Mouse (Mus musculus) liver, embryonic 15.5 days (tissue): ENCODE measurements at regions not wholly inside any gene's neighbourhood (a gene's known extent, or its start where the extent isn't known, plus 50 kb on each side); places are given as distances from the start of the nearest gene placed in this dataset.
A peak's percentile ranks its signal among the peaks of the same experiment; 100 is the strongest.
"Not testable (repeated sequence)": the region's sequence is repeated elsewhere in the genome, so short reads cannot be mapped to it uniquely, and the experiment has no call there.

Source experiments
- ATAC-seq: fragments of 200-750 bp; cut with Nextera tagmentation; 2 replicates; pipeline ENCODE4 v1.8.0; 2017; ENCODE audit warnings: moderate number of reproducible peaks, mild to moderate bottlenecking, moderate library complexity; ENCODE audit not compliant: insufficient read depth
- H3K27ac ChIP-seq: fragments of 300-500 bp; sonication (generic); replicated peaks from 2 replicates; pipeline ENCODE4 v1.5.1; 2015; ENCODE audit warnings: mild to moderate bottlenecking, inconsistent platforms
- H3K27me3 ChIP-seq: fragments of 300-500 bp; sonication (generic); 2 replicates; pipeline ENCODE4 v1.6.1; 2015; ENCODE audit warnings: mild to moderate bottlenecking, inconsistent platforms
- H3K36me3 ChIP-seq: fragments of 300-500 bp; sonication (generic); replicated peaks from 2 replicates; pipeline ENCODE4 v1.6.1; 2015; ENCODE audit warnings: moderate library complexity, mild to moderate bottlenecking, inconsistent platforms
- H3K4me1 ChIP-seq: fragments of 300-500 bp; sonication (generic); replicated peaks from 2 replicates; pipeline ENCODE4 v1.6.1; 2015; ENCODE audit warnings: inconsistent platforms
- H3K4me2 ChIP-seq: fragments of 300-500 bp; sonication (generic); 2 replicates; pipeline ENCODE4 v1.6.1; 2015; ENCODE audit warnings: moderate library complexity, mild to moderate bottlenecking, inconsistent platforms
- H3K4me3 ChIP-seq: fragments of 300-500 bp; sonication (generic); replicated peaks from 2 replicates; pipeline ENCODE4 v1.5.1; 2015; ENCODE audit warnings: mild to moderate bottlenecking, inconsistent platforms
- H3K9ac ChIP-seq: fragments of 300-500 bp; sonication (generic); 2 replicates; pipeline ENCODE4 v1.6.1; 2015; ENCODE audit warnings: moderate library complexity, mild to moderate bottlenecking, inconsistent platforms
- H3K9me3 ChIP-seq: fragments of 300-500 bp; sonication (generic); replicated peaks from 2 replicates; pipeline ENCODE4 v1.6.1; 2016; ENCODE audit warnings: inconsistent platforms
- WGBS: fragments of 180-500 bp; shearing (Covaris S2); methylation state at CpG from one replicate; pipeline ENCODE4 v1.1.7; 2015; ENCODE audit warnings: mixed read lengths; ENCODE audit not compliant: insufficient replicate concordance; 5-methylcytosine and 5-hydroxymethylcytosine counted together

- H3K4me2 ChIP-seq, result peak overlapping the region; percentile 15; the same call in 1 of the 2 replicates
- H3K27me3 ChIP-seq, H3K4me3 ChIP-seq, H3K36me3 ChIP-seq, H3K27ac ChIP-seq, H3K9ac ChIP-seq, H3K4me1 ChIP-seq, H3K9me3 ChIP-seq, ATAC-seq: not testable (repeated sequence)
- WGBS, result 23% methylated on average over 7 of the region's 7 CpGs
Observed at GRCm38 (mm10) chr5:3198869-3199550, 142.3 kb upstream of the Cdk6 start.

- H3K36me3 ChIP-seq, ATAC-seq, H3K4me1 ChIP-seq, H3K9me3 ChIP-seq, H3K4me3 ChIP-seq, H3K27ac ChIP-seq, H3K4me2 ChIP-seq, H3K9ac ChIP-seq, H3K27me3 ChIP-seq: not testable (repeated sequence)
- 35% methylated on average over 5 of the region's 5 CpGs for WGBS
Observed at GRCm38 (mm10) chr5:3206160-3206559, 135.1 kb upstream of the Cdk6 start.

- H3K4me1 ChIP-seq, result not testable (repeated sequence)
Observed at GRCm38 (mm10) chr5:3208293-3208692, 133.0 kb upstream of the Cdk6 start.

GRCm38 (mm10) chr5:3211284-3211683 is 130.0 kb upstream of the Cdk6 start:
- Histone ChIP-seq H3K4me3 (no peak overlapping the region), H3K9me3 (no peaks in the 10 kb centered on the region), H3K27ac (no peak overlapping the region), H3K4me2 (no peak overlapping the region), H3K4me1 (no peaks in the 10 kb centered on the region), H3K36me3 (no peaks in the 10 kb centered on the region), H3K27me3 (no peaks in the 10 kb centered on the region), H3K9ac (no peak overlapping the region)
- ATAC-seq, result no peak
- WGBS, result 79% methylated on average over 3 of the region's 3 CpGs

More at GRCm38 (mm10) chr5:3208293-3208692, 133.0 kb upstream of the Cdk6 start:
- not testable (repeated sequence) for H3K27ac ChIP-seq, H3K9ac ChIP-seq, H3K36me3 ChIP-seq, H3K4me3 ChIP-seq, H3K9me3 ChIP-seq, H3K27me3 ChIP-seq, H3K4me2 ChIP-seq, ATAC-seq
- WGBS, result 52% methylated on average over 4 of the region's 4 CpGs

DNA sequence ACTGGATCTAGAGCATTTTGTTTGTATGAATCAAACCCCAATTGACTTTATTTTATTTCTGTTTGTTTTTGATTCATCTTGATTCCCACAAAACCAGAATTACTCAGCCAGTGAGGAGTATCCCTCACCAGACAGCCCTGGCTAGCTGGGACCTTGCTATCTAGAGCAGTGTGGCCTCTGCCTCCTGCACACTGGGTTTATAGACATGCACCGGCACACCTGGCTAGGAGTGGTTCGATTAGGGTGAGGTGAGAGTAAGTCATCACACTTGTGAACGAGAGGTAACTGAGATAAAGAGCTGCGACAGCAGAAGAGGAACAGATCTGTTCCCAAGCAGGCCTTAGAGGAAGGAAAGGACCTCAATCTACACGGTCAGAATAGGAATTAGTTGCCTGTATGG is 125.2 kb upstream of the Cdk6 start:
- ATAC-seq, result no peak
- Histone ChIP-seq H3K9me3 (no peaks in the 10 kb centered on the region), H3K4me2 (no peak overlapping the region), H3K27ac (no peak overlapping the region), H3K4me3 (no peak overlapping the region), H3K4me1 (no peaks in the 10 kb centered on the region), H3K36me3 (no peaks in the 10 kb centered on the region), H3K9ac (no peak overlapping the region), H3K27me3 (no peaks in the 10 kb centered on the region)
- 15% methylated on average over 5 of the region's 5 CpGs for WGBS

DNA sequence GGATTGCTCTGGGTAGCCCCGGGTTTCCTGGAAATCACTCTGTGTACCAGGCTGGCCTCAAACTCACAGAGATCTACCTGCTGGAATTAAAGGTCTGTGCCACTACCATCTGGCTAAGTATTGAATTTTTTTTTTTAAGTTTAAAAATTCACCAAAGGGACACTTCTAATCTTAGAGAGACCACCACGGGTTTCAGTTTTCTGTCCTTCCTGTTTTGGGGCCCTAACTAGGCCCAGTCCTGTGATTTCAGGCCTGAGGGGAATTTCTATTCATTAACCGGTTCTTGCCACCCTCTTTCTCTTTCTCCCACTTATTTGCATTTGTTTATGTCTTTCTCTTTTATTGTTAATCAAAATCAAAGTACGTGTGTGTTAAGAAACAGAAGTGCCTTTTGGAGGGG is 122.1 kb upstream of the Cdk6 start:
- H3K36me3 ChIP-seq, result no peaks in the 10 kb centered on the region
- no peak overlapping the region for H3K9ac ChIP-seq
- H3K27ac ChIP-seq, result no peak overlapping the region
- no peaks in the 10 kb centered on the region for H3K9me3 ChIP-seq
- no peak overlapping the region for H3K4me2 ChIP-seq
- H3K4me1 ChIP-seq, result no peaks in the 10 kb centered on the region
- no peak for ATAC-seq
- no peak overlapping the region for H3K4me3 ChIP-seq
- 36% methylated on average over 4 of the region's 4 CpGs for WGBS
- no peaks in the 10 kb centered on the region for H3K27me3 ChIP-seq

DNA sequence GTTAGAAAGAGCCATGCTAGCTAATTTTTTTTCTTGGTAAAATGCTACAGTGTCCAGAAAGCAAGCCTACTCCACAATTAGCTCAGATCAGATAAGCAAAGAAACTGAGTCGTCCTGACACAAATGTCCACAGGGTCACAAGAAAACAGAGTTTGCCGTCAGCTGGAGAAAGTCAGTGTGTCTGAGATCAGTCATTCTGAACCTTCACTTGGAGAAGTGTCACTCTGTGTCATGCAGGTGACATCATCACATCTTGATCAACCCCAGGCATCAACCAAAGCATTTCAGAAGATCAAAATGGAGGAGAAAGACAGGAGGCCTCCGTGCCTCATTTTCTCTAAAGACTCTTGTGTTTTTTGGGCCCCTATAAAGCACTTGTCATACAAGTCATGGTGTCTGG is 121.5 kb upstream of the Cdk6 start:
- Histone ChIP-seq H3K27ac (no peak overlapping the region), H3K4me1 (no peaks in the 10 kb centered on the region), H3K9ac (no peak overlapping the region), H3K9me3 (no peaks in the 10 kb centered on the region), H3K4me3 (no peak overlapping the region), H3K27me3 (no peaks in the 10 kb centered on the region), H3K36me3 (no peaks in the 10 kb centered on the region), H3K4me2 (no peak overlapping the region)
- ATAC-seq, result no peak
- WGBS, result 41% methylated on average over 3 of the region's 3 CpGs

GRCm38 (mm10) chr5:3223819-3224218 is 117.5 kb upstream of the Cdk6 start:
- ATAC-seq, H3K4me3 ChIP-seq, H3K9ac ChIP-seq, H3K4me2 ChIP-seq, H3K36me3 ChIP-seq, H3K27ac ChIP-seq, H3K9me3 ChIP-seq, H3K27me3 ChIP-seq, H3K4me1 ChIP-seq: not testable (repeated sequence)
- WGBS, result 69% methylated on average over 4 of the region's 4 CpGs

DNA sequence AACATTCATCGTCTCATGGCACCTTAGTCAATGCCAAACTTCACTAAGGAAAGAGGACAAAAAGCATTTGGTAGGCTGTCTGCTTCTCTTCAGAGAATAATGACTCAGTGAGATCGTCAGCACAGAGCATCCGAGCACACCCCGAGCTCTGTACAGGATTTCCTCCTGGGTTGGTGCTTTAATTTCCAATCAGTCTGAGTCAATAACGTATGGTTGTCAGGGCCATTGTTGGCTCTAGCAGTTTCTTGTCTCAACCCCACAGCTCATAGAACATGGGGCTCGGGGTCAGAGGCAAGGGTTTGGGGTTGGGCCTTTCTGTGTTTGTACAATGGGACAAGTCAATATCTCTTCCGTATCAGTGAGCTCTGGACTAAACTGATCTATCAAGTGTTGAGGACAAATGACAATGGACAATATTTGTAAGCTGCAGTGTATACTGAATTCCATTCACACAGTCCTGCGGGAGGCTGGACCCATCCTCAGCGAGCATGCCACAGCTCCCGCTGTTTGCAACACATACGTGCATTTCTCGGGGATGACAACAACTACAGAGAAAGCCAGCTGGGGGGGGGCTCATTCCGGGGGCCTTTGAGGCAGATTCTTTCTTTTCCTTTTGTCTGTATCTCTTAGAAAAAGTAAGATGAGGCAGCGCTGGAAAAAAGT is 116.8 kb upstream of the Cdk6 start:
- H3K4me2 ChIP-seq, ATAC-seq, H3K9me3 ChIP-seq, H3K27ac ChIP-seq, H3K4me3 ChIP-seq, H3K36me3 ChIP-seq, H3K4me1 ChIP-seq, H3K27me3 ChIP-seq, H3K9ac ChIP-seq: not testable (repeated sequence)
- 62% methylated on average over 14 of the region's 14 CpGs for whole genome bisulfite sequencing

DNA sequence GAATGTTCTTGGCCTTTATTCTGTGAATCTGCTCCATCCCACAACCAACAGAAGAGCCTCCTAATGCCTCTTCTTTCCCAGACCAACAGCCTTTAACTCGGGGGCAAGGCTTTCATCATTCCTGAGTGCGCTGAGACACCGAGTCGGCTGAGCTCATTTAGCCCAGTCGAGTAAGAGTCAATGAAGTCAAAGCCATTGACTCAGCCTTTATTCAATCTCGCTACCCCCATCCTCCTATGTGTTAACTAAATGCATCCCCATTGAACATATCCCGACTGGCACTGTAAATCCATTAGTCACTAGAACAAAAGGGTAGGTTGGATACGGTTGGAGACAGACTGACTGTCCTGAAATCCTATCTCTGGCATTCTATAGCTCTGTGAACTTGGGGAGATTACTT is 115.9 kb upstream of the Cdk6 start:
- ATAC-seq, H3K4me2 ChIP-seq, H3K36me3 ChIP-seq, H3K9ac ChIP-seq, H3K27ac ChIP-seq, H3K4me3 ChIP-seq, H3K4me1 ChIP-seq, H3K27me3 ChIP-seq, H3K9me3 ChIP-seq: not testable (repeated sequence)
- 72% methylated on average over 8 of the region's 8 CpGs for WGBS

DNA sequence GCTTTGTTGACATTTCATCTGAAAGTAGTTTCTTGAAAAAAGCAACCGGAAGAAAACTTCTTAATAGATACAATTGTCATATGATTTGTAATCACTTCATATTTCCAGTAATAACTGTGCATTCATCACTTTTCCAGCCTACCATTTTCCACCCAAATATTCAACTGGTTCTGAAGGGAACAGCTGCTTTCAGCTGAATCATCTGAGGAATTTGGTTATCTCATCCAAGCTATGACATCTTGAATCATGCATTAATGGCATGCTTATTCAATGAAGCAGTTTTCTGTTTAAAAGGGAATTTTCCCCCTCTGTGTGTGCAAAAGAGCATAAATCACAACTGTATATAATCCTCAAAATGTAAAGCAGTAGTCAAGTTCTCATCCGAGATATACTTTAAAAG is 97.2 kb upstream of the Cdk6 start:
- not testable (repeated sequence) for H3K4me2 ChIP-seq, H3K4me1 ChIP-seq, H3K4me3 ChIP-seq, H3K36me3 ChIP-seq, H3K27me3 ChIP-seq, H3K9me3 ChIP-seq, ATAC-seq, H3K27ac ChIP-seq, H3K9ac ChIP-seq
- 59% methylated on average over 2 of the region's 2 CpGs for WGBS

- Histone ChIP-seq H3K36me3 (no peaks in the 10 kb centered on the region), H3K27me3 (no peaks in the 10 kb centered on the region), H3K4me3 (no peak overlapping the region), H3K9me3 (no peaks in the 10 kb centered on the region), H3K4me2 (no peak overlapping the region), H3K4me1 (no peaks in the 10 kb centered on the region), H3K9ac (no peak overlapping the region), H3K27ac (no peak overlapping the region)
- 46% methylated on average over 2 of the region's 2 CpGs for WGBS
- no peak for ATAC-seq
Observed at GRCm38 (mm10) chr5:3247333-3247732, 94.0 kb upstream of the Cdk6 start.
